Mouse (Mus musculus): ENCODE results near the gene Scn10a. TPM values are rescaled to one million over a fixed set of nuclear protein-coding genes. Genes with fewer than 3 reads are reported as not detected.

Scn10a gene
- polyA plus RNA-seq, 1 experiment from 2014 or later: not detected

DNA sequence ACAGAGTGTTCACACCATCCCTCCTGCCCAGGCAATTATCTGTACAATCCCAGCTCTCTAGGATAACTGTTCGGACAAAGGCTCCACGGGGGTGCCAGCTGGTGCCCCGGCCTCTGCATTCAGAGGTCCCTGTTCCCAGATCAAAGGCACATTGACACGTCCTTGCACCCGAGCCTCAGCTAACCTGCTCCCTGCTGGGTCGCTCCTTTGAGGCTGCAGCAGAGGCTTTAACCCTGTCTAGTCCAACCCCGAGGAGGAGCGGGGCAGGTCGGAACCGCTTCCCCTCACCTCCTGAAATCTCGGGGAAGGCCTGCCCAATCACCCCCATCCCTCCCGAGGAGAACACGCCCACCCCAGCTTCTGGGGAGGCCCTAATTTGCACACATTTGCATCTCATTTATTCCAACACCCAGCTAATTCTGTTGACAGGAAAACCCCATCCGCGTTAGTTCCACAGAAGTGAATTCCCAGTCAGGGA is 147.7 kb downstream of the Scn10a start:
- Histone ChIP-seq H3K36me3 (ENCODE audit: control insufficient read depth, insufficient read depth, low read length) (no peaks in the 10 kb centered on the region), H3K9ac (ENCODE audit: low read length) (no peak overlapping the region), H3K27me3 (ENCODE audit: control insufficient read depth, insufficient read depth, low read length) (peaks cover 3% of the 10 kb centered on the region; the same call in 1 of the 2 replicates), H3K4me1 (replicated peaks; ENCODE audit: control insufficient read depth, insufficient read depth) (no peaks in the 10 kb centered on the region), H3K4me2 (replicated peaks; ENCODE audit: low read depth) (no peak overlapping the region), H3K27ac (replicated peaks) (no peak overlapping the region), H3K9me3 (ENCODE audit: control insufficient read depth, low read length) (no peaks in the 10 kb centered on the region), H3K4me3 (ENCODE audit: low read depth, low read length) (no peak overlapping the region)
- no peak for DNase-seq (ENCODE audit: low spot score)
- 6% methylated on average over 15 of the region's 15 CpGs for WGBS
- no peak for ATAC-seq (ENCODE audit: low FRiP score, low TSS enrichment)
- TF ChIP-seq EP300 (optimal IDR thresholded peaks at IDR 0.05): no peak
- TF ChIP-seq CTCF (IDR thresholded peaks at IDR 0.05; ENCODE audit: low read depth): no peak

DNA sequence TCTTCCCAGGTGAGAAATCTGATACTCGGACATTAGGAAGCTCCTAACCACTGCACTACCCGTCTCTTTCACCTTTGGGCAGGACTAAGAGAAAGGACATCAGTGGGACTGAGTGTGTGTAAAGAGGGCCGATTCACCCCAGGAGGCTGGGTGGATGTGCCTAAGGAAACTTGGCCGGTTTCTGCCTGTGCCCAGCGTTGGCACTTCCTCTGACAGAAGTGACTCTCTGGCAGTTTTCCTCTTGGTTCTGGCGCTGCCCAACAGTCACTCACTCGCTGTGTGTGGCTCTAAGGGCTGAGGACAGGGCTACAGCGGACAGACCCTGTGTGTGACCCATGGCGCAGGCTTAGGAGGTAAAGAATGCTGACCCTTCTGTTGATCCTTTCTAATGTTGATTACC is 148.5 kb downstream of the Scn10a start:
- Histone ChIP-seq H3K9ac (ENCODE audit: low read length) (no peak overlapping the region), H3K4me1 (replicated peaks; ENCODE audit: control insufficient read depth, insufficient read depth) (no peaks in the 10 kb centered on the region), H3K27me3 (ENCODE audit: control insufficient read depth, insufficient read depth, low read length) (no peaks in the 10 kb centered on the region), H3K9me3 (ENCODE audit: control insufficient read depth, low read length) (no peaks in the 10 kb centered on the region), H3K4me2 (replicated peaks; ENCODE audit: low read depth) (no peak overlapping the region), H3K27ac (replicated peaks) (no peak overlapping the region), H3K4me3 (ENCODE audit: low read depth, low read length) (no peak overlapping the region), H3K36me3 (ENCODE audit: control insufficient read depth, insufficient read depth, low read length) (no peaks in the 10 kb centered on the region)
- DNase-seq (ENCODE audit: low spot score) (no peak), ATAC-seq (ENCODE audit: low FRiP score, low TSS enrichment) (no peak)
- TF ChIP-seq CTCF (IDR thresholded peaks at IDR 0.05; ENCODE audit: low read depth): no peak
- no peak for TF ChIP-seq EP300 (optimal IDR thresholded peaks at IDR 0.05)
- WGBS: 22% methylated on average over 9 of the region's 9 CpGs

DNA sequence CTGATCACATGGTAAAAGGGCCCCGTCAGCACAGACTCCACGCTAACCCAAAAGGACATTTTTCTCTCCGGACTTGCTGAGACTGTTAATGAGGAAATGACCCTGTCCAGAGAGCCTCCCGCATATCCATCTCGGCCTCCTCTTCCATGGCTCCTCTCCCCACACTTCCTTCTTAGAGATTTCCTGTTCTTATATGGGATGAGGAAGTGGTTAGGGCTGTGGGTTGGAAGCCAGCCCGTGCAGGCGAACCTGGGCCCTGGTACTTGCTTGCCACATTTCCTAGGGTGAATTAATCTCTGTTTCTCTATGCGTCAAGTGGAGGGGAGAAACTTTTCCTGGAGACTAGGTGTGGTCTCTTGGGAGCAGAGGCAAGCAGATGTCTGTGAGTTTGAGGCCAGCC is 150.4 kb downstream of the Scn10a start:
- TF ChIP-seq EP300 (optimal IDR thresholded peaks at IDR 0.05) (no peak), CTCF (IDR thresholded peaks at IDR 0.05; ENCODE audit: low read depth) (no peak)
- WGBS: 71% methylated on average over 8 of the region's 8 CpGs
- Histone ChIP-seq H3K4me1 (replicated peaks; ENCODE audit: control insufficient read depth, insufficient read depth) (no peaks in the 10 kb centered on the region), H3K27me3 (ENCODE audit: control insufficient read depth, insufficient read depth, low read length) (no peaks in the 10 kb centered on the region), H3K36me3 (ENCODE audit: control insufficient read depth, insufficient read depth, low read length) (no peaks in the 10 kb centered on the region), H3K4me3 (ENCODE audit: low read depth, low read length) (no peak overlapping the region), H3K9me3 (ENCODE audit: control insufficient read depth, low read length) (no peaks in the 10 kb centered on the region), H3K4me2 (replicated peaks; ENCODE audit: low read depth) (no peak overlapping the region), H3K27ac (replicated peaks) (no peak overlapping the region), H3K9ac (ENCODE audit: low read length) (no peak overlapping the region)
- ATAC-seq (ENCODE audit: low FRiP score, low TSS enrichment): no peak
- no peak for DNase-seq (ENCODE audit: low spot score)

GRCm38 (mm10) chr9:119567800-119568199 is 151.3 kb downstream of the Scn10a start:
- no peak overlapping the region for H3K4me2 ChIP-seq (replicated peaks; ENCODE audit: low read depth)
- H3K4me1 ChIP-seq (replicated peaks; ENCODE audit: control insufficient read depth, insufficient read depth): no peaks in the 10 kb centered on the region
- TF ChIP-seq CTCF (IDR thresholded peaks at IDR 0.05; ENCODE audit: low read depth) (no peak), EP300 (optimal IDR thresholded peaks at IDR 0.05) (no peak)
- no peaks in the 10 kb centered on the region for H3K27me3 ChIP-seq (ENCODE audit: control insufficient read depth, insufficient read depth, low read length)
- no peaks in the 10 kb centered on the region for H3K9me3 ChIP-seq (ENCODE audit: control insufficient read depth, low read length)
- 78% methylated on average over 5 of the region's 5 CpGs for WGBS
- H3K36me3 ChIP-seq (ENCODE audit: control insufficient read depth, insufficient read depth, low read length): no peaks in the 10 kb centered on the region
- H3K9ac ChIP-seq (ENCODE audit: low read length): no peak overlapping the region
- no peak overlapping the region for H3K4me3 ChIP-seq (ENCODE audit: low read depth, low read length)
- no peak overlapping the region for H3K27ac ChIP-seq (replicated peaks)
- ATAC-seq (ENCODE audit: low FRiP score, low TSS enrichment): no peak
- no peak for DNase-seq (ENCODE audit: low spot score)

- no peak for TF ChIP-seq CTCF (IDR thresholded peaks at IDR 0.05; ENCODE audit: low read depth)
- no peak for TF ChIP-seq EP300 (optimal IDR thresholded peaks at IDR 0.05)
- ATAC-seq (ENCODE audit: low FRiP score, low TSS enrichment): peak; percentile 46; the same call in 1 of the 2 replicates
- H3K27ac ChIP-seq (replicated peaks): no peak overlapping the region
- no peaks in the 10 kb centered on the region for H3K27me3 ChIP-seq (ENCODE audit: control insufficient read depth, insufficient read depth, low read length)
- H3K9ac ChIP-seq (ENCODE audit: low read length): no peak overlapping the region
- 12% methylated on average over 10 of the region's 10 CpGs for WGBS
- H3K4me2 ChIP-seq (replicated peaks; ENCODE audit: low read depth): no peak overlapping the region
- H3K36me3 ChIP-seq (ENCODE audit: control insufficient read depth, insufficient read depth, low read length): no peaks in the 10 kb centered on the region
- DNase-seq (ENCODE audit: low spot score): peak; percentile 68
- no peak overlapping the region for H3K4me3 ChIP-seq (ENCODE audit: low read depth, low read length)
- no peaks in the 10 kb centered on the region for H3K9me3 ChIP-seq (ENCODE audit: control insufficient read depth, low read length)
- no peaks in the 10 kb centered on the region for H3K4me1 ChIP-seq (replicated peaks; ENCODE audit: control insufficient read depth, insufficient read depth)
Measured at GRCm38 (mm10) chr9:119566214-119566613, 152.9 kb downstream of the Scn10a start.

GRCm38 (mm10) chr9:119564803-119565202 is 154.3 kb downstream of the Scn10a start:
- no peak overlapping the region for H3K4me3 ChIP-seq (ENCODE audit: low read depth, low read length)
- TF ChIP-seq EP300 (optimal IDR thresholded peaks at IDR 0.05) (no peak), CTCF (IDR thresholded peaks at IDR 0.05; ENCODE audit: low read depth) (no peak)
- H3K36me3 ChIP-seq (ENCODE audit: control insufficient read depth, insufficient read depth, low read length): no peaks in the 10 kb centered on the region
- H3K9me3 ChIP-seq (ENCODE audit: control insufficient read depth, low read length): no peaks in the 10 kb centered on the region
- H3K4me1 ChIP-seq (replicated peaks; ENCODE audit: control insufficient read depth, insufficient read depth): no peaks in the 10 kb centered on the region
- H3K9ac ChIP-seq (ENCODE audit: low read length): no peak overlapping the region
- 70% methylated on average over 6 of the region's 6 CpGs for WGBS
- no peak overlapping the region for H3K4me2 ChIP-seq (replicated peaks; ENCODE audit: low read depth)
- DNase-seq (ENCODE audit: low spot score): no peak
- no peak overlapping the region for H3K27ac ChIP-seq (replicated peaks)
- H3K27me3 ChIP-seq (ENCODE audit: control insufficient read depth, insufficient read depth, low read length): no peaks in the 10 kb centered on the region
- no peak for ATAC-seq (ENCODE audit: low FRiP score, low TSS enrichment)

Measured in stomach, postnatal 0 days (tissue).